Mouse (Mus musculus) CD4-positive, CD25-positive, alpha-beta regulatory T cell, adult 4 months (primary cell): ENCODE data around the gene Isg15. TPM values are rescaled to one million over a fixed set of nuclear protein-coding genes. Genes with fewer than 3 reads are reported as not detected.

Experiments
- ATAC-seq: one replicate; pipeline ENCODE4 v1.8.0; 2017
- polyA plus RNA-seq, 2 experiments: library from polyadenylated mRNA; unstranded; fragments of 100-300 nt; shearing (Covaris generic); gene quantifications; one replicate each; pipeline ENCODE4 v1.2.1; 2017

Isg15 gene
- polyA plus RNA-seq = 10 to 100 TPM; 49.3 to 70.2 TPM

- ATAC-seq = peak; percentile 63
These were observed at the start of gene Isg15 for GRCm38 (mm10) chr4:156200623-156201475. Isg15 (minus strand) TSS chr4:156200818.

GRCm38 (mm10) chr4:156249567-156249966 lies 48.9 kb upstream of the Isg15 start:
- no peak for ATAC-seq

- ATAC-seq = no peak
These were observed 36.2 kb upstream of the Isg15 start for GRCm38 (mm10) chr4:156236651-156237447.

- ATAC-seq = peak; percentile 92
These were observed 35.4 kb upstream of the Isg15 start, which contains the start of gene Noc2l for GRCm38 (mm10) chr4:156235808-156236533. Noc2l (plus strand) TSS chr4:156236010.

- ATAC-seq = peak; percentile 49
These were observed 34.7 kb upstream of the Isg15 start for GRCm38 (mm10) chr4:156235360-156235770.

- ATAC-seq = peak; percentile 42
These were observed 34.1 kb upstream of the Isg15 start, which contains the start of gene Plekhn1 for GRCm38 (mm10) chr4:156234701-156235213. Plekhn1 (minus strand) TSS chr4:156234857.

- no peak for ATAC-seq
These were observed 33.4 kb upstream of the Isg15 start for GRCm38 (mm10) chr4:156234021-156234501.

- ATAC-seq = no peak
These were observed 27.9 kb upstream of the Isg15 start for GRCm38 (mm10) chr4:156228393-156229024.

- ATAC-seq = no peak
These were observed 27.3 kb upstream of the Isg15 start for GRCm38 (mm10) chr4:156227752-156228392.

GRCm38 (mm10) chr4:156224276-156224675 lies 23.7 kb upstream of the Isg15 start:
- no peak for ATAC-seq

GRCm38 (mm10) chr4:156219936-156220335 lies 19.3 kb upstream of the Isg15 start:
- no peak for ATAC-seq

- ATAC-seq = no peak
These were observed 17.2 kb upstream of the Isg15 start for GRCm38 (mm10) chr4:156217838-156218237.

GRCm38 (mm10) chr4:156217022-156217669 lies 16.5 kb upstream of the Isg15 start:
- ATAC-seq = no peak

GRCm38 (mm10) chr4:156216196-156216595 lies 15.6 kb upstream of the Isg15 start:
- ATAC-seq = no peak

- no peak for ATAC-seq
These were observed 15.0 kb upstream of the Isg15 start, which contains the start of gene Perm1 for GRCm38 (mm10) chr4:156215649-156216048. Perm1 (plus strand) TSS chr4:156215868.

- ATAC-seq = no peak
These were observed 12.5 kb upstream of the Isg15 start for GRCm38 (mm10) chr4:156213134-156213533.

- ATAC-seq = no peak
These were observed 9.5 kb upstream of the Isg15 start for GRCm38 (mm10) chr4:156209963-156210635.

- no peak for ATAC-seq
These were observed 8.3 kb upstream of the Isg15 start for GRCm38 (mm10) chr4:156208872-156209271.

- peak; percentile 40 for ATAC-seq
These were observed 3.0 kb upstream of the Isg15 start for GRCm38 (mm10) chr4:156203413-156204131.
